Mouse (Mus musculus) left cerebral cortex, postnatal 14 days (tissue): Measurements from ENCODE around the gene Cacnb3. TPM values are rescaled to one million over a fixed set of nuclear protein-coding genes. Genes with fewer than 3 reads are reported as not detected.
"Not testable (repeated sequence)": the region's sequence is repeated elsewhere in the genome, so short reads cannot be mapped to it uniquely, and the experiment has no call there.

Experiments used
- DNase-seq, 2 experiments: peaks; one replicate each; pipeline ENCODE4 v3.0.0; 2021 to 2022; ENCODE audit warnings: low spot score in 2 of 2, mixed read lengths in 1 of 2
- intact Hi-C: fragments of 180-260 bp; cut with DNase I; formaldehyde crosslinking; loops from one replicate; pipeline ENCODE4 v1.15.1; 2025
- long read RNA-seq, 2 experiments: library from polyadenylated mRNA; stranded (forward); transcript quantifications; one replicate each; pipeline ENCODE4 v2.0.0; 2021
- total RNA-seq, 2 experiments: library from RNA; stranded (reverse); gene quantifications; 2 replicates each; pipeline ENCODE4 v1.2.3; 2021

Cacnb3 gene
- 100 to 1,000 TPM; 217 to 244 TPM for total RNA-seq
- long read RNA-seq, experiment 1, partial matches to known transcripts = 26 of 31 reads
- long read RNA-seq, experiment 1, other reads (novel, unspliced or antisense) = 5 of 31 reads
- long read RNA-seq, experiment 2, partial matches to known transcripts = 11 of 30 reads
- long read RNA-seq, experiment 2, other reads (novel, unspliced or antisense) = 18 of 30 reads

DNA sequence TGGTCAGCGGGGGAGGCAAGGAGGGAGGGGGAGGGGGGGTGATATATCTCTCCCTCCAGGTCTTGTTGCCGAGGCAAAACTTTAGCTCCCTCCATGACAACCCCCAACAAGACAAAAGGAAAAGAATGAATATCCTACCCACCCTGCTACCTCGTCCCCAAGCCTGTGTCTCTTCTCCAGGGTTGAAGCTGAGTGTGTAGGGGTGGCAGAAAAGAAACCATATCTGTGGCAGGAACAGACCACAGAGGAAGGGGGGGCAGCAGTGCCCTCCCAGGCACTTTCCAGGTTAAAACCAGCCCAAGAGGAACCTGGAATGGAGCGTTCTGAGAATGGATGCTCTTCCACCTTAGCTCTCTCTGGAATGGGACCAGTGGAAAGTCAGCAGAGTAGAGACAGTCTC, at the start of gene Cacnb3:
Gene Cacnb3 (plus strand): TSS at position 301 of the 400 bp plus-strand sequence.
- intact Hi-C loops = no loop called here

DNA sequence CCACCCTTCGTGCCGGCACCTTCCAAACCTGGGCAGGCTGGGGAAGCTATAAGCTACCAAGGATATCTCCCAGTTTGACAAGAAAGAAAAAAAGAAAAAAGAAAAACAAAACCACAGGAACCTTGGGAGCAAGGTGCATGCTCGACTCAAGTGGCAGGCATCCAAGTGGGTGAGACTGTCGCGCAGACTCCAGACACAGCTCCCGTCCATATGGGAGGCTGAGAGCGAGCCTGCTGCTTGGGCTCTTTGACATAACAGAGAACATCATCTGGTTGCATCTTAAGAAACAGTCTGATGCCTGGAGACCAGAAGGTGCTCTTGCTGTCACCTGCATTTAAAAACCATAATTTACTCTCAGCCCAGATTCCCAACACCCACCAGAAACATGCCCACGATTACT, 48.2 kb upstream of the Cacnb3 start:
- intact Hi-C loops = loop anchor here (5.0 kb wide), 1 partner anchor 210 kb away; no protein-coding TSS in a partner anchor
- peak in 1 of 2 experiments; percentile 39 for DNase-seq

More for the DNA sequence above, at the start of gene Cacnb3:
- DNase-seq = no peak

DNA sequence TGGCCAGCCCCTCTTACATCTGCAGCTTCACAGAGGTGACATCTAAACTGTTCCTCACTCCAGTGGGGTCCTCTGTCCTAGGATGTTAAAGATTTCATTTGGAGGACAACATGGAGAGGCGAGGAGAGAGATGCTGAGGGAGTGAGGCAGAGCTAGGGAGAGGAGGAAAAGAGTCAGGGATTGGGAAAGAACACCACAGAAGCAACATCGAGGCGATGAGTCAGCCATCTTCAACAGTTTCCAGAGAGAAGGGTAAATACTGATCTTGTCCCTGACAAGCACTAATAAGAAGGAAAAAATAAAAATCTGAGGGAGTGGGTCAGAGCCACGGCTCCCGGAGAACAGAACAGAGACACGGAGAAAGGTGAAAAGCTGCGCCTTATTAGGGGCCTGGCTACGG, 47.6 kb upstream of the Cacnb3 start:
- no peak for DNase-seq
- intact Hi-C loops = loop anchor here (5.0 kb wide), 1 partner anchor 209 kb away; no protein-coding TSS in a partner anchor

DNA sequence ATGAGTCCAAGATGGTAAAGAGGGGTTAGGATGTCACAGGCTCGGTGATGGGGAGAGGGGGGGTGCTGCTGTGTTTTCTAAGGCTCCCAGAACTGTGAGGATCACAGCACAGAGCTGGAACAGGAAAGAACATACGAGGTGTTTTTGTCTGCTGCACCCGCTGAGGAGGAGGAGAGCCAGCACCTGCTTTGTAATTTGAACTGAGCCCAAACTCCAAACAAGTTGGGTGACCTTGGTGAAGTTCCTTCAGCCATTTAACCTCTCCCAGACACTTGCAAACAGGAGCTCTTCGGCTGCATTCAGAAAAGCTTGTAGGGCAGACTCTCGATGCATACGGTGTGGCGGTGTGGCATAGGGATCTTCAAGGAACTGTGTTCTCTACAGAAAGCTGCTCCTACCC, 45.2 kb upstream of the Cacnb3 start:
- DNase-seq = no peak
- intact Hi-C loops = no loop called here

DNA sequence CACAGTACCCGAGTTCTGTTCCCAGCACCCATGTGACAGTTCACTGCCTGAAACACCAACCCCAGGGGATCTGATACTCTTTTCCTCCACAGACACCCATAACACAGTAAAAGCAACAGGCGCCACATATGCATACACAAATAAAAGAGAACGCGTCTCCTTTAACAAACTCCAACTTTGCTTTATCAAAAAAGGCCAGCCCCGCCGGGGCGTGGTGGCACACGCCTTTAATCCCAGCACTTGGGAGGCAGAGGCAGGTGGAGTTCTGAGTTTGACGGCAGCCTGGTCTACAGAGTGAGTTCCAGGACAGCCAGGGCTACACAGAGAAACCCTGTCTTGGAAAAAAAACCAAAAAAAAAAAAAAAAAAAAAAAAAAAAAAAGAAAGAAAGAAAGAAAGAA, 44.5 kb upstream of the Cacnb3 start:
- intact Hi-C loops, DNase-seq: not testable (repeated sequence)

DNA sequence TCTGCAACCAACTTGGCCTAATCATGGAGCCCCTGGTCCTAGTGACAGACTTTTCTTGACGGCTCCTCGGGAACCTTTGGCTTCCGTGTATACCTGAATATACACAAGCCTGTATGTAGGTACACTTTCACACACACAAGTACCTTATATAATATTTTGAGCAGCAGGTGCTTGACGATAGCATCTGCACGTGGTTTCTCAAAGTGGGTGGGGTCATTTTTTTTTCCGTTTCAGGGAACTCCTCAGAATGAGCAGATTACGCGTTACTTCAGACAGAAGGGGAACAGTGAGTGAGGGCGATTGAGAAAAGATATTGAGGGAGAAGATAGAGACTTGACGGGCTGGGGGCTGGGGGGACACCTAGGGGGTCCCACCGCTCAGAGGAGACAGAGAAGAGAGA, 42.9 kb upstream of the Cacnb3 start:
- DNase-seq = no peak
- intact Hi-C loops = no loop called here

DNA sequence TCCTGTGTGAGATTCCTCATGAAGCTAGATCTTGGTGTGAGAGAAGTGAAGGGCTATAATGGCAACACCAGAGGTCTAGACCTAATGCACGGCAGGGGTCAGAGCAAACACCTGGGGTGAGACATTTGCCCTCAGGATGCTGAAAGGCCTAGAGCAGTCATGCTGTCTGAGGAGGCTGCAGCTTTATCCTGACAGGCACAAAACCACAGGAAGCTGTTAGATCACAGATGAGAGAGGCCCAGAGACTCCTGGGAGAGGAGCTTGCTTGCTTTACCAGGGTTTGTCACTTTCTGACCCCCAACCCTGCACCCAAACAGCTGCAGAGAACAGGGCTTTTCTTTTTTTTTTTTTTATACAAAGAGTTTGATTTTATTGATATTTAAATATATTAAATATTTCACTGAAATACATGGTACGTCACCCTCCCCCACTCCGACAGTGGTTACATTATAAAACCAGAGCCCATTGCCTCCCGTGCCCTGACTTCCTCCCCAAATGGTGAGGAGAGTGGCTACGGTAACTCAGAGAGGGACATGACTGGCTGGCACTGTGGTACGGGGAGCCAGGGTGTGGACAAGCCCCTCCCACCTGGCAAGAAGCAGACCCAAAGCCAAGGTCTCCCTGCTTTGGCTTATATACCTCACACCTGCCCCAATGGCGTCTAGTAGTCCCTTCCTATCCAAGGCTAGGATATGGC, 40.9 kb upstream of the Cacnb3 start:
- DNase-seq = no peak
- intact Hi-C loops = no loop called here

DNA sequence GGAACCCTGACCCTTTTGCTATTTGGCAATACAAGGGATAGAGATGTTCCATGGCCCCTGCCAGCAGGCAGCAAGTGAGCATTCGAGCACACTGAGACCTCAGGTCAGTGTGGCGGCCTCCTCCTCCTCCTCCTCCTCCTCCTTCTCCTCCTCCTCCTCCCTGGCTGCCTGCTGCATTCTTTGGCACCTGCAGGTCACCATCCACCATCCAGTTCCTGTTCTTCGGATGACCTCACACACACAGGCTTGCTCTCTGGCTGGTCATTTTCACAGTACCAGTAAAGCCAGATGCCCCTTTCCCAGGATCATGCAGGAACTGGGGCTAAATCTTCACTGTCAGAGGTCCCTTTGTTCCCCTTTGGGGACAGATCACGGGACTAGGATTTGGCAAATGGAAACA, 39.2 kb upstream of the Cacnb3 start:
- intact Hi-C loops = no loop called here
- DNase-seq = no peak

DNA sequence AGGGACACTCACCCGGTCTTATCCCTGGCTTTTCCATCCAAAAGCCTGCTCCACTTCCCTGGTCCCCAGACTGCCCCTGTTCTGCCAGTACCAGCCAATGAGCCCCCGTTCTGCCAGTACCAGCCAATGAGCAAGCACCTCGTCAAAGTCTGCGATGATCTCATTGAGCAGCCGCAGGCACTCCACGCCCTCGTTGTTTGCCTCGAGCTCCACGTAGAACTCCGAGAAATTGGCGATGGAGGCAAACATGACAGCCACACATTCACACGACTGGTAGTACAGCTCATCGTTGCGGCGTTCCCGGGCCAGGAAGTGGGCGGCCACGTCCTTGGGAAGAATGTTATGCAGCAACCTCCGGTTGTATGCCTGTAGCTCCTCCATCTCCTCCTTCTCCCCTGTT, 36.4 kb upstream of the Cacnb3 start:
- intact Hi-C loops = no loop called here

DNA sequence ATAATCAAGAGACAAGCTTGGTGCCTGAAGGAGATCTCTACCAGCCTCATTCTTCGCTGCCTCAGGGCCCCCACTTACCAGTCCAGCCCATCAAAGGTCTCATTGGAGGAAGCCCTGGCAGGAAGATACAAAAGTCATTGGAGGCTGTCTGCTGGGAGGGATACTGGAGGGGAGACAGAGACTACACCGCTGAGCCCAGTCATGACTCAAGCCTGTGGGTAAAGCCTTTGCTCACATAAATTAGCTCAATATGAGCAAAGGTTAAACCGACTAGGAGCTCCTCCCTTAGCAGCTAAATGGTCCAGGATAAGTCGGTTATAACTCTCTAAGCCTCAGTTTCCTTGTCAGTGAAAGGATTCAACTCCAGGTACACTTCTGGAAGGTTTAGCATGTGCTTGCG, 35.6 kb upstream of the Cacnb3 start:
- intact Hi-C loops = no loop called here

More for the DNA sequence above, 36.4 kb upstream of the Cacnb3 start:
- peak; percentile 19 to 62 for DNase-seq

DNA sequence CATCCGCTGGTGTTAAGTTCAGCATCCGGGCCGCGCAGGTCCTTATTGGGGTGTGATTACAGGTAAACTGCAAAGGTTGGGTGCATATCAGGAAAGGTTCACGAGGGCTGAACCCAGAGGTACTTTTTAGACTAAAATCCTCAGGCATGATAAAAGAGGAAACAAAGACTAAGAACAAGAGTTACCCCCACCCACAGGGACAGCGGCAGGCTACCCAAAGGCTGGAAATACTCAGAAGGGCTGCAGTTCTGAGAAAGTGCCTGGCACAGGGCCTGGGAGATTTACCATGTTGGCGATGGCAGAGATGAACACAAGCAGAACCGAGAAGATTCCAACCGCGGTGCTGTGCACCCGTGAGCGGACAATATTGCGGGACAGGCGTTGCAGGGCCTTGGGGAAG, 34.0 kb upstream of the Cacnb3 start:
- DNase-seq = no peak
- intact Hi-C loops = no loop called here

More for the DNA sequence above, 35.6 kb upstream of the Cacnb3 start:
- no peak for DNase-seq

DNA sequence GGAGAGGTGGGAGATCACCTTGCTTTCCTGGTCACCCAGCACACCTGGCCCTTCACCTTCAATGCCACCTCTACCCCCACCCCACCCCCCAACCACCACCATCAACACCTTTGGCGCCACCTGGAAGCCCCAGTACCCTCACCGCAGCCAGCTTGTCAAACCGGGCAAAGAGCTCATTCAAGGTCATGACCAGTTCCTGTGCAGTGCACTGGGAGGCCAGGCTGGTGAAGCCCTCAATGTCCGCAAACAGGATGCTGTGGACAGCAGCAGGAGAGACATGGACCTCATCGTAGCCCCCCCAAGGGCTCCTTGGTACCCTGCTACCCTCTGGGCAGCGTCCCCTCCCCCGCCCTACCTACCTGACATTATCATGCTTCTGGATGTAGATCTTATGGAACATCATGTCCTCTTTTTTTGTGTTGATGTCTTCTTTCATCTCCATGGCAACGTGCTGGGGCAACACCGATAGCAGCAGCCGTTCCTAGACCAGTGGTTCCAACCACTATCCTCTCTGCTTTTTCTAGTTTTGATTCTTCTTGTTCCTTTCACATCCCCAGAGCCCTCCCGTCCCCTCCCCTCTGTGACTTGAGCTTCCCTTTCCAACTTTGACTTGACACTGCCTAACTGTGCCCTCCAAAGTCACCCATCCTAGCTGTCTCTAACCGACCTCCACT, 30.5 kb upstream of the Cacnb3 start:
- DNase-seq = peak in 1 of 2 experiments; percentile 71
- intact Hi-C loops = no loop called here

DNA sequence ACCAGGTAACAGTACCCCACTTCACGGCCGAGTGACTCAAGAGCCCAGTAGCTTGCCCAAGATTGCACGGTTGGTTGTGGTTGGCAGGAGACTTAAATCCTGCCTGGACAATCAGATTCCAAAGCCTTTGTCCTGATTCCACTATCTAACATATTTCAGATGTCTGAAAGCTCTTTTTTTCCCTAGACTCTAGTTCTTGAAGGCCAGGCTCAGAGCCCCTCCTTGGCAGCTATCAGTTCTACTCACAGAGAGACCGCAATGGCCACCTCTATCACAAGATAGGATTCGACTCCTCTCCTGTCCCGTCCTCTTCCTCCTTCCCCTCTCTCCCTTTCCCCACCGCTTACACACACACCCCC, 28.8 kb upstream of the Cacnb3 start:
- intact Hi-C loops = no loop called here
- DNase-seq = no peak

DNA sequence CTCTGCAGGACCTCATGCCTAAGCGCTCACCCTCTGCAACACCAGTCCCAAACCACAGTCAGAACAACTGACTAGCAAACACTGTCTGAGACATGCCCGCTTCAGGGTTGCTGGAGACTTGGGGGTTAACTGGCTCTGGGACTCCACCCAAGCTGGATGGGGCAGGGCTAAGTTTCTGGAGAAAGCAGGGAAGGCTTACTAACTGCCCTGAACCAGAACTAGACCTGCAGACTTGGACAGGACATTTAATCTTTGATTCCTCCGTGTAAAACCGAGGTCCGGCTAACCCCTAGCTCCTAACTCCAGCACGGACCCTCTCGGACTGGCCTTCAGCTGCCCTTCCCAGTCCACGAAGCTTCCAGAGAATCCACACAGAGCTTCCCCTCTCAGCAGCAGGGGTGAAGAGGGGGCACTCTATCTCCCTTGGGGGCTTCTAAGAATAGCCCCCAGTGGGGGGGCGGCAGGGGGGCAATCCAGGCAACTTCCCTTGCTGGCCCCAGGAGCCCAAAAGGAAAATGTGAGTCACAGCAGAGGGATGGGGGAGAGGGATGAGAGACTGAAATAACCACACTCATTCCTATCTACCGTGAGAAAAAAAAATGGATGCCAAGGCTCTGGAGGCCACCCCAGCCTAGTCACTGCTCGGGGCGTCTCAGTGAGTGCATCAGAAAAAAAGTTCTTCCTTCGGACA, 28.3 kb upstream of the Cacnb3 start:
- DNase-seq = no peak
- intact Hi-C loops = no loop called here

DNA sequence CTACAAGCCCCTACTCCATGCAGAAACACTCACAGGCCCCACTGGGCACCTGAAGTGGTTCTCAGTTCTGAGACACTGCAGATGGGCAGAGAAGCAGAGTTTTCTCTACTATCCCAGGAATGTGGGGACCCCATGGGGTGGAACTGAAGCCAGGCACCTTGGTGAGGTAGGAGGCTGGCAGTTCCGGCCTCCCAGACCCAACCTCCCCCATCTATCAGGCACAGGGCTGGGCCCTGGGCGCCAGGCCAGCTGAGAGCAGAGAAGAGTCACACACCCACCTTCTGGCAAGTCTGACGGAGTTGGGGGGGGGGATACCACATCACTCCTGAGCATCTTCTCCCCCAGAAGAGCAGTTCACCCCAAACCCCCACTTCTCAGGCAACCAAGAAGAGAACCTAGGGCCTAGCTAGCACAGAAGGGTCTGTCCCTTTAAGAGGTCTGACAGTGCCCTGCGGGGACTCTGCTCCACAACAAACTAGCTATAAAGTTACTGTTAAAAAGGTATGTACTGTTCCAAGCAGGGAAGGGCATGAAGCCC, 27.6 kb upstream of the Cacnb3 start:
- intact Hi-C loops = no loop called here

DNA sequence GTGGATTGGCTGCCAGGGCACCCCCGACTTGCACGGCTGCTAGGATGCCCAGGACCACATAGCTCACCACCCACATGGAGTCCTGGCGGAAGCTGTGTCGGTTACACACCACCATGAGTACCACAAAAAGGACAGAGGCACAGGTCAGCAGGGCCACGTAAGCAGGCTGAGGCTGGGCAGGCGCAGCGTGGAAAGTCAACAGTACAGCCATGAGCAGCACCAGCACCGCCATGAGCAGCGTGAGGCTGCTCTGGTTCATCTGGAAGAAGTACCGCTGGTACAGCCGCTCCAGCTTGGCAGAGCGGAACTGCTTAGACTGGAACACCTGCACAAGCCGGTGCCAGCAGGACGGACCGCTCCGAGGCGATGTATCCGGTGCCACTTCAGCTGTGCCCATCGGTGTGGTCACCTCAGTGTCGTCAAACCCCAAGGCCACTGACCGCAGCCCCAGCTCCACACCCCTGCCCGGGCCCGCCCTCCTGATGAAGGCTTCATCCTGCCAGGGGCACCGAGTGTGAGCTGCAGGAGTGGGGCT, 26.5 kb upstream of the Cacnb3 start:
- DNase-seq = no peak
- intact Hi-C loops = no loop called here

More for the DNA sequence above, 27.6 kb upstream of the Cacnb3 start:
- no peak for DNase-seq

DNA sequence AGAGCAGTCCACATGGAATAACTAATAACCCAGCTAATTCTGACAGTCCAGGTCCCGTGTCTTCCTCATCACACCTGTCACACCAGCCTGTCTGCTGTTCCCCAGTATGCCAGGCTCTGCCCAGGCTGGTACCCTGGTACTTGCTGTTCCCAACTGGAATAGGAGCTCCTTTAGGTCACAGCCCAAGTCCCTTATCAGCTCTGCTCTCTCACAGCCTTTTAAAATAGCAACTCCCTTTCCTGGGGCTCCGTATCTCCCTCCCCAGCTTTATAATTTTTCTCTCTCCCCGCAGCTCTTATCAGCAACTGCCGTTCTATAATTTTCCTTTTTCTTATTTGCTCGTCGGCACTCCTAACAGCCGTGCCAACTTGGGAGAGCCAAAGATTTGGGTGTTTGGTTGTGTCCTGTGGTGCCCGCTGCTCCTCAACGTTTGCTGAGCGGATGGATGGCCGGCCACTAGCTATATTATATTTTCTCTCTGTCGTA, 24.5 kb upstream of the Cacnb3 start:
- intact Hi-C loops = no loop called here
- no peak for DNase-seq

DNA sequence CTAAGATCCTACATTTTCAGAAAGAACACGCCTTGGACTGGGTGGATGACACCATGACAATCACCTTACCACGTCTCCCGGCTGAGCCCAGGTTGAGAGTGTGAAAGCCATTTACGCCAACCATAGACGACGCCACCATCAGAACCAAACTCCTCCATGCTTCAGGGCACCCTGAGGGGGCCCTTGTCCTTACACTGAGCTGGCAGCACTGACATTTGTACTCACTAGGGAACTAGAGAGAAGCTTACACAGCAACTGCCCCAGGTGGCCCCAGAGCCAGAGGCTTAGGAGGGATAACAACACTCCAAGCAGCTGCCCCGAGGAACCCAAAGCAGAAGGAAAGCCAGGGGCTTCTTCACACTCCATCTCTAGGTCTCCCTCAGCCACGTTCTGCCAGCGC, 23.9 kb upstream of the Cacnb3 start:
- no peak for DNase-seq
- intact Hi-C loops = no loop called here

DNA sequence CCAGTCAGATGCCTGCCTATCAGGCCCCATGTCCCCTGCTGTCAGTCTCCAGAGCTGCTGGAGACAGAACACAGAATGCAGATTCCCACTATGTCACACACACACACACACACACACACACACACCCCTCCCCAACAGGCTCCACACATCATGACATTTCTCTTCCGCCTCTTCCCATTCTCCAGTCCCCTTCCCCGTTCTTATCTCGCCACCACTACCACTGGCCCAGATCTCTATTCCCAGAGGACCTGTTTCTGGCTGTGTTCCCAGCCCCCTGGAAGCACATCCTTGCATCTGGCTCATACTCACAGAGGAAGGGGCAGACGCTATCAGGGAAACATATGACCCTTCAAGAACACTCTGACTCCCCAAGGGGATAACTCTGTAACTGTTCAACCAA, 23.1 kb upstream of the Cacnb3 start:
- DNase-seq = no peak

More for the DNA sequence above, 23.1 kb upstream of the Cacnb3 start:
- intact Hi-C loops = no loop called here
